ENCODE assay signal across 8 mouse cellular contexts in genomic region chr3:84314651-84315191, GRCm38 (mm10). TPM values are rescaled to one million over a fixed set of nuclear protein-coding genes. Genes with fewer than 3 reads are reported as not detected.
DNase-seq lines count a peak whose midpoint lies in the region; ATAC-seq and TF ChIP-seq lines count a peak whose summit lies in the region.

No protein-coding gene starts in this region.

- TF ChIP-seq POLR2A in spleen, adult 2 months (IDR thresholded peaks at IDR 0.05; ENCODE audit: low read depth, low read length), result no peak

- 43% methylated on average over 8 of the region's 8 CpGs for WGBS in spleen, adult 2 months
- WGBS in hindbrain, embryonic 15.5 days, result 24% methylated on average over 8 of the region's 8 CpGs

- no peaks in the 10 kb centered on the region for H3K9me3 ChIP-seq in hindbrain, embryonic 15.5 days

- peak; percentile 36; the same call in 1 of the 2 replicates for TF ChIP-seq CTCF in spleen, adult 2 months (IDR thresholded peaks at IDR 0.05; ENCODE audit: extremely low read depth, insufficient read depth, insufficient read length, insufficient replicate concordance)

- H3K4me2 ChIP-seq in hindbrain, embryonic 15.5 days, result peak overlapping the region; percentile 34

- no peaks in the 10 kb centered on the region for H3K4me1 ChIP-seq in spleen, adult 2 months (ENCODE audit: control insufficient read depth, insufficient read depth, insufficient read length)
- H3K4me1 ChIP-seq in hindbrain, embryonic 15.5 days (replicated peaks), result peaks cover 13% of the 10 kb centered on the region

- no peak overlapping the region for H3K27ac ChIP-seq in spleen, adult 2 months (ENCODE audit: insufficient read depth, low read length)
- H3K27ac ChIP-seq in hindbrain, embryonic 15.5 days (replicated peaks), result peak overlapping the region; percentile 16; the same call in 1 of the 2 replicates

- peak; percentile 67 for ATAC-seq in hindbrain, embryonic 15.5 days (ENCODE audit: low FRiP score, low read depth)

- no peak overlapping the region for H3K4me3 ChIP-seq in spleen, adult 2 months (ENCODE audit: extremely low read depth, insufficient read depth, insufficient read length)
- no peak overlapping the region for H3K4me3 ChIP-seq in hindbrain, embryonic 15.5 days

- no peaks in the 10 kb centered on the region for H3K27me3 ChIP-seq in spleen, adult 2 months (ENCODE audit: control insufficient read depth, insufficient read depth, low read length)
- no peaks in the 10 kb centered on the region for H3K27me3 ChIP-seq in hindbrain, embryonic 15.5 days

- H3K9ac ChIP-seq in hindbrain, embryonic 15.5 days, result no peak overlapping the region

- H3K36me3 ChIP-seq in spleen, adult 2 months (ENCODE audit: control insufficient read depth, insufficient read depth, low read length), result no peaks in the 10 kb centered on the region
- no peaks in the 10 kb centered on the region for H3K36me3 ChIP-seq in hindbrain, embryonic 15.5 days

- DNase-seq in spleen, adult 2 months (ENCODE audit: low read depth in 1 of 2, low spot score in 2 of 2), result peak; percentile 28 to 49
- DNase-seq in spleen, adult 12 weeks (ENCODE audit: low spot score), result no peak
- peak; percentile 65 for DNase-seq in cerebellum, adult 8-10 months
- DNase-seq in forelimb bud, embryonic 11.5 days (ENCODE audit: low read depth, low spot score), result peak; percentile 90
- DNase-seq in left cerebral cortex, adult 18-20 months (ENCODE audit: low spot score in 2 of 2), result peak; percentile 52 to 64
- peak; percentile 89 for DNase-seq in lung, postnatal 36 days
- DNase-seq in right cerebral cortex, postnatal 25 days, result peak; percentile 23

RNA-seq across cellular contexts. Expression of gene Trim2, which starts 8.0 kb away (rescaled TPM):
- 5.7 and 7.2 TPM in 2 replicates for polyA plus RNA-seq in spleen, adult 2 months (2012; rRNA removed)
- polyA plus RNA-seq in hindbrain, embryonic 15.5 days (2015; fragmentation: Nextera tagmentation; extraction: Ambion mirVana), result 139 and 145 TPM in 2 replicates
- 100 to 1,000 TPM; 246 to 258 TPM for total RNA-seq in left cerebral cortex, adult 18-20 months (2021)

Comparison
In these comparisons a context has a peak if more than half of its experiments do, and no peak if none do; other contexts are left out.
1. RNA of gene Trim2, which starts 8.0 kb away (polyA plus RNA-seq): 139 to 145 TPM in hindbrain, embryonic 15.5 days; 5.7 to 7.2 TPM in spleen, adult 2 months; every median in the first group is over 10 times any median in the second.